ENCODE assay signal across 19 mouse cellular contexts in the genomic region with DNA sequence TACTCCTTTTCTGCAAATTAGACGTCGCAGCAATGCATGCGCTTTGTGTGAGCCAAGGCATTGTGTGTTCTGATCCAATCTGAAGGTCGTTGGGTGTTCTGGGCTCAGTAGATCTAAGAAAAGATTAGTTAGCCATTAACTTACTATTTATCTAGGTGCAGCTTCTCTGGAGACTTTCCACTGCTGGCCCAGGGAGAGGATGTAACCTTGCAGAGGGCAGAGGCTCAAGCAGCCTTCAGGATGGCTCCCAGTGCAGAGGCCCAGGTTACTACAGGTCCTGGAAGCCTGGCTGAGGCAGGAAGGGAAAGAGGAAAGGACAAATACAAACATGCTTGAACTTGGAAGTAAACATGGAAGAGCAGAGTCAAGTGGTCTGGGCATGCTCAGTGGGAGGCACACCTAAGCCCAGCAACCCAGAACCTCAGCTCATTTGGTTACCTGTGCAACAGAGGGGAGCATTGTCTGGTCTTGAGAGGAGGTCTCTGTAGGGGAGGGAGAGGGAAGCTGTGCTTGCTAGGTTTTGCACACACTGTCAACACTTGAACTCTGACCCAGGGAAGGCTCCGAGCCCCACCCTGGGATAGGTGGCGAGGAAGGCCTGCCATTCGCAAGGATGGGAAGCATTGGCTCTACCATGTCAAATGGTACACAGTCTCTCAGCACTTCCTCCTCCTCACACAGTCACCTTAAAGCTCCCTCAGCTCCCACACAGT. TPM values are rescaled to one million over a fixed set of nuclear protein-coding genes. Genes with fewer than 3 reads are reported as not detected.
DNase-seq lines count a peak whose midpoint lies in the region; ATAC-seq and TF ChIP-seq lines count a peak whose summit lies in the region.
"Had no signal": no experiment of that assay in that cellular context is flagged by ENCODE, and none has a peak within 500 bp of the region (broad histone marks: within the 10 kb centered on the region; RNA-seq: fewer than 3 reads in every experiment).

No protein-coding gene starts in this region.

- H3K4me1 ChIP-seq in intestine, embryonic 14.5 days (replicated peaks; ENCODE audit: control insufficient read depth, insufficient read depth, low read length) = peaks cover 20% of the 10 kb centered on the region
- peaks cover 42% of the 10 kb centered on the region for H3K4me1 ChIP-seq in kidney, embryonic 14.5 days (ENCODE audit: control insufficient read depth, insufficient read depth, low read length)
- peaks cover 18% of the 10 kb centered on the region; the same call in 1 of the 2 replicates for H3K4me1 ChIP-seq in stomach, embryonic 14.5 days (ENCODE audit: control insufficient read depth, insufficient read depth, low read length)
- H3K4me1 ChIP-seq in midbrain, embryonic 14.5 days (ENCODE audit: control insufficient read depth, insufficient read depth, low read length) = 0 out of 2 replicates have a peak, but pooled peaks cover 3% of the 10 kb centered on the region
- H3K4me1 ChIP-seq: midbrain, embryonic 15.5 days had no signal

- WGBS in intestine, embryonic 14.5 days = 65% methylated on average over 7 of the region's 7 CpGs
- 76% methylated on average over 7 of the region's 7 CpGs for WGBS in kidney, embryonic 14.5 days
- 69% methylated on average over 7 of the region's 7 CpGs for WGBS in stomach, embryonic 14.5 days
- 92% methylated on average over 7 of the region's 7 CpGs for WGBS in midbrain, embryonic 14.5 days

- no peaks in the 10 kb centered on the region for H3K27me3 ChIP-seq in intestine, embryonic 14.5 days (replicated peaks; ENCODE audit: control insufficient read depth, insufficient read depth, low read length)
- no peaks in the 10 kb centered on the region for H3K27me3 ChIP-seq in kidney, embryonic 14.5 days (ENCODE audit: control insufficient read depth, insufficient read depth, low read length)
- no peaks in the 10 kb centered on the region for H3K27me3 ChIP-seq in stomach, embryonic 14.5 days (ENCODE audit: control insufficient read depth, insufficient read depth, low read length)
- no peaks in the 10 kb centered on the region for H3K27me3 ChIP-seq in midbrain, embryonic 14.5 days (ENCODE audit: control insufficient read depth, insufficient read depth, low read length)
- H3K27me3 ChIP-seq: embryonic facial prominence, embryonic 15.5 days; hindbrain, embryonic 13.5 days; limb, embryonic 13.5 days; midbrain, embryonic 15.5 days had no signal

- H3K27ac ChIP-seq in intestine, embryonic 14.5 days (ENCODE audit: low read depth) = peak overlapping the region; percentile 14; the same call in 1 of the 2 replicates
- peak overlapping the region; percentile 37; the same call in 1 of the 2 replicates for H3K27ac ChIP-seq in kidney, embryonic 14.5 days (ENCODE audit: low read depth, low read length)
- H3K27ac ChIP-seq in stomach, embryonic 14.5 days (ENCODE audit: low read length) = peak overlapping the region; percentile 10; the same call in 1 of the 2 replicates
- no peak overlapping the region for H3K27ac ChIP-seq in midbrain, embryonic 14.5 days (replicated peaks; ENCODE audit: low read depth, low read length)
- no peak overlapping the region for H3K27ac ChIP-seq in layer of hippocampus, adult 2 months
- H3K27ac ChIP-seq: embryonic facial prominence, embryonic 15.5 days; heart, adult 2 months; hindbrain, embryonic 13.5 days; limb, embryonic 13.5 days; midbrain, embryonic 15.5 days had no signal

- no peaks in the 10 kb centered on the region for H3K36me3 ChIP-seq in intestine, embryonic 14.5 days (ENCODE audit: control insufficient read depth, insufficient read depth, low read length)
- H3K36me3 ChIP-seq in kidney, embryonic 14.5 days (ENCODE audit: control insufficient read depth, insufficient read depth, low read length) = no peaks in the 10 kb centered on the region
- H3K36me3 ChIP-seq in stomach, embryonic 14.5 days (ENCODE audit: control insufficient read depth, insufficient read depth, low read length) = no peaks in the 10 kb centered on the region
- no peaks in the 10 kb centered on the region for H3K36me3 ChIP-seq in midbrain, embryonic 14.5 days (ENCODE audit: control insufficient read depth, insufficient read depth, low read length)
- H3K36me3 ChIP-seq: embryonic facial prominence, embryonic 15.5 days; hindbrain, embryonic 13.5 days; limb, embryonic 13.5 days; midbrain, embryonic 15.5 days had no signal

- H3K9ac ChIP-seq in intestine, embryonic 14.5 days (ENCODE audit: low read length) = no peak overlapping the region
- no peak overlapping the region for H3K9ac ChIP-seq in kidney, embryonic 14.5 days (ENCODE audit: low read depth, low read length)
- no peak overlapping the region for H3K9ac ChIP-seq in stomach, embryonic 14.5 days (replicated peaks; ENCODE audit: low read depth, low read length)
- no peak overlapping the region for H3K9ac ChIP-seq in midbrain, embryonic 14.5 days (replicated peaks; ENCODE audit: low read length)
- H3K9ac ChIP-seq: embryonic facial prominence, embryonic 15.5 days; hindbrain, embryonic 13.5 days; limb, embryonic 13.5 days; lung, embryonic 14.5 days; midbrain, embryonic 15.5 days had no signal

- H3K4me2 ChIP-seq in intestine, embryonic 14.5 days (ENCODE audit: low read length) = no peak overlapping the region
- no peak overlapping the region for H3K4me2 ChIP-seq in kidney, embryonic 14.5 days (replicated peaks; ENCODE audit: low read depth, low read length)
- H3K4me2 ChIP-seq in stomach, embryonic 14.5 days (replicated peaks; ENCODE audit: low read depth, low read length) = no peak overlapping the region
- H3K4me2 ChIP-seq in midbrain, embryonic 14.5 days (ENCODE audit: low read length) = no peak overlapping the region
- H3K4me2 ChIP-seq: embryonic facial prominence, embryonic 15.5 days; hindbrain, embryonic 13.5 days; limb, embryonic 13.5 days; lung, embryonic 14.5 days; midbrain, embryonic 15.5 days had no signal

- no peak for ATAC-seq in intestine, embryonic 14.5 days (replicated peaks; ENCODE audit: low FRiP score, low TSS enrichment, low read depth)
- no peak for ATAC-seq in kidney, embryonic 14.5 days (ENCODE audit: low FRiP score, low TSS enrichment)
- ATAC-seq in stomach, embryonic 14.5 days (ENCODE audit: insufficient number of reproducible peaks, insufficient read depth, low FRiP score, low read depth) = peak; percentile 42
- no peak for ATAC-seq in midbrain, embryonic 14.5 days (ENCODE audit: low FRiP score, low TSS enrichment)
- ATAC-seq: midbrain, embryonic 15.5 days had no signal

- no peak for TF ChIP-seq CTCF in layer of hippocampus, adult 2 months (conservative IDR thresholded peaks at IDR 0.05)

- no peaks in the 10 kb centered on the region for H3K9me3 ChIP-seq in intestine, embryonic 14.5 days (ENCODE audit: control insufficient read depth, low read length)
- H3K9me3 ChIP-seq in kidney, embryonic 14.5 days (ENCODE audit: control insufficient read depth, low read length) = no peaks in the 10 kb centered on the region
- no peaks in the 10 kb centered on the region for H3K9me3 ChIP-seq in stomach, embryonic 14.5 days (ENCODE audit: control insufficient read depth, low read depth, low read length)
- no peaks in the 10 kb centered on the region for H3K9me3 ChIP-seq in midbrain, embryonic 14.5 days (ENCODE audit: control insufficient read depth, low read length)
- H3K9me3 ChIP-seq: embryonic facial prominence, embryonic 15.5 days; hindbrain, embryonic 13.5 days; limb, embryonic 13.5 days; midbrain, embryonic 15.5 days had no signal

- DNase-seq in kidney, adult 11 months = peak; percentile 76
- DNase-seq in kidney, postnatal 4 days = no peak
- DNase-seq in intestine, embryonic 14.5 days (ENCODE audit: low spot score) = no peak
- DNase-seq in midbrain, embryonic 14.5 days = no peak
- no peak for DNase-seq in layer of hippocampus, adult 2 months (ENCODE audit: low spot score in 2 of 2)
- DNase-seq in layer of hippocampus, adult 9-11 months = no peak
- DNase-seq: B cell, adult 2 months; cerebellum, adult 8-10 months; heart, adult 2 months; heart, postnatal 10 days; lung, embryonic 14.5 days; right cerebral cortex, postnatal 25 days; thymus, postnatal 25 days had no signal

- H3K4me3 ChIP-seq in intestine, embryonic 14.5 days (ENCODE audit: low read depth, low read length) = no peak overlapping the region
- no peak overlapping the region for H3K4me3 ChIP-seq in kidney, embryonic 14.5 days (ENCODE audit: low read length)
- H3K4me3 ChIP-seq in stomach, embryonic 14.5 days (ENCODE audit: low read depth, low read length) = no peak overlapping the region
- no peak overlapping the region for H3K4me3 ChIP-seq in midbrain, embryonic 14.5 days (replicated peaks; ENCODE audit: low read depth, low read length)
- no peak overlapping the region for H3K4me3 ChIP-seq in layer of hippocampus, adult 2 months
- H3K4me3 ChIP-seq: embryonic facial prominence, embryonic 15.5 days; heart, adult 2 months; hindbrain, embryonic 13.5 days; limb, embryonic 13.5 days; midbrain, embryonic 15.5 days had no signal

RNA-seq across cellular contexts. Expression of a gene that starts 27.3 kb away (rescaled TPM):
- polyA plus RNA-seq in intestine, embryonic 14.5 days (2014; fragmentation: Nextera tagmentation; extraction: Ambion mirVana) = 41.5 and 42.7 TPM in 2 replicates
- polyA plus RNA-seq in kidney, embryonic 14.5 days (2014; fragmentation: Nextera tagmentation; extraction: Ambion mirVana) = 27.6 and 44.5 TPM in 2 replicates
- 39.9 and 40.5 TPM in 2 replicates for polyA plus RNA-seq in stomach, embryonic 14.5 days (2014; fragmentation: Nextera tagmentation; extraction: Ambion mirVana)
- 4.5 and 8.3 TPM in 2 replicates for polyA plus RNA-seq in midbrain, embryonic 14.5 days (2014; fragmentation: Nextera tagmentation; extraction: Ambion mirVana)
- total RNA-seq in layer of hippocampus, adult 2 months (2021) = 10 to 100 TPM; 15.6 to 16.1 TPM

Comparison
In these comparisons a context has a peak if more than half of its experiments do, and no peak if none do; other contexts are left out.
1. H3K27ac ChIP-seq: peak in intestine, embryonic 14.5 days (single experiment), kidney, embryonic 14.5 days (single experiment) and stomach, embryonic 14.5 days (single experiment); none in midbrain, embryonic 14.5 days (single experiment) and layer of hippocampus, adult 2 months (single experiment).